Mouse (Mus musculus) CH12.LX (cell line): ENCODE results near the gene Cmc2. TPM values are rescaled to one million over a fixed set of nuclear protein-coding genes. Genes with fewer than 3 reads are reported as not detected.

ENCODE experiments used
- DNase-seq: peaks from one replicate; pipeline ENCODE4 v3.0.0-alpha.2; 2013; ENCODE audit errors: extremely low read depth
- H3K27ac ChIP-seq: 2 replicates; pipeline ENCODE4 v1.5.1; 2012; ENCODE audit warnings: low read depth, mild to moderate bottlenecking, control low read depth, moderate library complexity; ENCODE audit not compliant: insufficient read depth
- H3K27me3 ChIP-seq: replicated peaks from 2 replicates; pipeline ENCODE3; 2012; ENCODE audit warnings: inconsistent platforms
- H3K36me3 ChIP-seq, 2 experiments: replicated peaks in 1 of 2; 2 replicates each; pipeline versions ENCODE3 to v1.6.1; 2012; ENCODE audit warnings: inconsistent platforms in 1 of 2, low read length in 1 of 2, mild to moderate bottlenecking in 1 of 2, mixed read lengths in 1 of 2, moderate library complexity in 1 of 2; ENCODE audit not compliant: control insufficient read depth in 1 of 2, insufficient read depth in 1 of 2
- H3K4me1 ChIP-seq, 2 experiments: 2 replicates each; pipeline ENCODE4 v1.6.1; 2012; ENCODE audit warnings: inconsistent platforms in 1 of 2, moderate library complexity in 1 of 2; ENCODE audit not compliant: insufficient read depth in 2 of 2, control insufficient read depth in 1 of 2
- H3K4me2 ChIP-seq: 2 replicates; pipeline ENCODE4 v1.6.1; 2012; ENCODE audit warnings: low read depth, mild to moderate bottlenecking, control low read depth; ENCODE audit not compliant: poor library complexity, insufficient read depth, severe bottlenecking
- H3K4me3 ChIP-seq, 3 experiments: fragments of 150-350 bp in 1 of 3; sonication (generic) in 1 of 3; replicated peaks in 1 of 3; 2 replicates each; pipeline versions ENCODE3 to v1.5.1; 2011 to 2012; ENCODE audit warnings: low read depth in 2 of 3, low read length in 2 of 3, mild to moderate bottlenecking in 2 of 3, moderate library complexity in 2 of 3, control low read depth in 1 of 3, improper control_type of control experiment in 1 of 3, inconsistent platforms in 1 of 3, mixed read lengths in 1 of 3; ENCODE audit not compliant: poor library complexity in 1 of 3
- H3K79me2 ChIP-seq: replicated peaks from 2 replicates; pipeline ENCODE4 v1.6.1; 2012; ENCODE audit warnings: mild to moderate bottlenecking, moderate library complexity; ENCODE audit not compliant: control insufficient read depth, poor library complexity, insufficient read depth, severe bottlenecking; ENCODE audit errors: extremely low read depth
- H3K9ac ChIP-seq: 2 replicates; pipeline ENCODE4 v1.6.1; 2012; ENCODE audit warnings: low read depth, mild to moderate bottlenecking, control low read depth, moderate library complexity; ENCODE audit not compliant: insufficient read depth
- H3K9me3 ChIP-seq: replicated peaks from 2 replicates; pipeline ENCODE3; 2012; ENCODE audit warnings: low read length, inconsistent platforms, mixed read lengths
- BHLHE40 ChIP-seq: IDR thresholded peaks from 2 replicates; pipeline ENCODE4 v1.6.1; 2011; ENCODE audit warnings: mild to moderate bottlenecking, low read depth, low read length, improper control_type of control experiment
- CHD1 ChIP-seq: IDR thresholded peaks from 2 replicates; pipeline ENCODE4 v1.6.1; 2012; ENCODE audit warnings: low read depth, low read length, improper control_type of control experiment, inconsistent platforms
- E2F4 ChIP-seq: IDR thresholded peaks from 2 replicates; pipeline ENCODE4 v1.6.1; 2011; ENCODE audit warnings: low read depth, low read length, improper control_type of control experiment; ENCODE audit not compliant: insufficient replicate concordance
- ELF1 ChIP-seq: IDR thresholded peaks from 2 replicates; pipeline ENCODE4 v1.6.1; 2014; ENCODE audit warnings: low read depth, mild to moderate bottlenecking, inconsistent platforms, low read length, improper control_type of control experiment
- EP300 ChIP-seq: IDR thresholded peaks from 2 replicates; pipeline ENCODE4 v1.6.1; 2011; ENCODE audit warnings: low read length, improper control_type of control experiment
- GABPA ChIP-seq: IDR thresholded peaks from 2 replicates; pipeline ENCODE4 v1.6.1; 2012; ENCODE audit warnings: low read depth, low read length, improper control_type of control experiment, inconsistent platforms; ENCODE audit not compliant: insufficient replicate concordance
- HCFC1 ChIP-seq: IDR thresholded peaks from 2 replicates; pipeline ENCODE4 v1.6.1; 2012; ENCODE audit warnings: low read depth, mild to moderate bottlenecking, inconsistent platforms, low read length, improper control_type of control experiment
- JUN ChIP-seq: IDR thresholded peaks from 2 replicates; pipeline ENCODE4 v1.6.1; 2011; ENCODE audit warnings: low read depth, mild to moderate bottlenecking, low read length, improper control_type of control experiment, moderate library complexity; ENCODE audit not compliant: insufficient read depth
- JUND ChIP-seq: conservative IDR thresholded peaks from 2 replicates; pipeline ENCODE4 v1.6.1; 2011; ENCODE audit warnings: low read depth, low read length, improper control_type of control experiment
- KAT2A ChIP-seq: IDR thresholded peaks from 2 replicates; pipeline ENCODE4 v1.6.1; 2012; ENCODE audit warnings: low read length, improper control_type of control experiment, inconsistent platforms; ENCODE audit not compliant: insufficient replicate concordance
- MAFK ChIP-seq: IDR thresholded peaks from 2 replicates; pipeline ENCODE4 v1.6.1; 2011; ENCODE audit warnings: low read length, improper control_type of control experiment; ENCODE audit not compliant: insufficient replicate concordance
- MEF2A ChIP-seq: IDR thresholded peaks from 2 replicates; pipeline ENCODE4 v1.6.1; 2014; ENCODE audit warnings: low read depth, mild to moderate bottlenecking, inconsistent platforms, low read length, improper control_type of control experiment, borderline replicate concordance
- MXI1 ChIP-seq: IDR thresholded peaks from 2 replicates; pipeline ENCODE4 v1.6.1; 2011; ENCODE audit warnings: mild to moderate bottlenecking, low read depth, low read length, improper control_type of control experiment
- NRF1 ChIP-seq: IDR thresholded peaks from 2 replicates; pipeline ENCODE4 v1.6.1; 2014; ENCODE audit warnings: low read depth, mild to moderate bottlenecking, inconsistent platforms, low read length, improper control_type of control experiment, moderate library complexity
- POLR2AphosphoS2 ChIP-seq: IDR thresholded peaks from 2 replicates; pipeline ENCODE4 v1.6.1; 2011; ENCODE audit warnings: low read depth, low read length, improper control_type of control experiment
- SIN3A ChIP-seq: IDR thresholded peaks from 2 replicates; pipeline ENCODE4 v1.6.1; 2012; ENCODE audit warnings: low read length, improper control_type of control experiment, inconsistent platforms
- TBP ChIP-seq: conservative IDR thresholded peaks from 2 replicates; pipeline ENCODE4 v1.6.1; 2011; ENCODE audit warnings: low read depth, low read length, improper control_type of control experiment
- TCF12 ChIP-seq: IDR thresholded peaks from 2 replicates; pipeline ENCODE4 v1.6.1; 2014; ENCODE audit warnings: low read depth, mild to moderate bottlenecking, inconsistent platforms, low read length, improper control_type of control experiment
- USF1 ChIP-seq: IDR thresholded peaks from 2 replicates; pipeline ENCODE4 v1.6.1; 2014; ENCODE audit warnings: low read depth, mild to moderate bottlenecking, inconsistent platforms, low read length, improper control_type of control experiment
- ZNF384 ChIP-seq: IDR thresholded peaks from 2 replicates; pipeline ENCODE4 v1.6.1; 2012; ENCODE audit warnings: low read depth, low read length, improper control_type of control experiment, inconsistent platforms
- dilution Hi-C: fragments of 300-500 bp; cut with MboI; formaldehyde crosslinking; loops from 2 replicates; pipeline ENCODE4 v1.14.3; 2020; ENCODE audit warnings: low sequenced_read_pairs; ENCODE audit not compliant: extremely low pct_unique_long_range_greater_than_20kb, extremely low pct_ligation_motif_present
- in situ Hi-C: fragments of 300-500 bp; cut with MboI; formaldehyde crosslinking; loops from 3 replicates; pipeline ENCODE4 v1.14.3; 2019; ENCODE audit warnings: low sequenced_read_pairs, low pct_ligation_motif_present, low pct_unique_long_range_greater_than_20kb, mixed read lengths
- polyA plus RNA-seq: library from polyadenylated mRNA; unstranded; fragments of >175 nt; gene quantifications from 2 replicates; pipeline ENCODE4 v1.2.1, GENCODE M21; 2012; ENCODE audit warnings: low read depth; ENCODE audit not compliant: insufficient read length
- total RNA-seq, 2 experiments: library from RNA; depleted of rRNA; stranded (reverse); fragments of 300-350 nt in 1 of 2; fragments of >200 nt in 1 of 2; gene quantifications; 2 replicates each; pipeline ENCODE4 v1.2.3; 2012 to 2014

Cmc2 gene
- total and polyA plus RNA-seq, 3 experiments: 29.1 to 55.1 (median 39.4) TPM

GRCm38 (mm10) chr8:116952428-116952827 lies 31.2 kb upstream of the Cmc2 start:
- Histone ChIP-seq H3K4me2 (no peak overlapping the region), H3K4me1 (peaks cover 4 to 46% of the 10 kb centered on the region in 2 experiments), H3K36me3 (peaks cover 41 to 68% of the 10 kb centered on the region in 2 experiments), H3K9ac (no peak overlapping the region), H3K27ac (no peak overlapping the region), H3K4me3 (no peak overlapping the region), H3K27me3 (no peaks in the 10 kb centered on the region), H3K79me2 (peaks cover 20% of the 10 kb centered on the region), H3K9me3 (no peaks in the 10 kb centered on the region)
- dilution Hi-C loops (no loop called here), in situ Hi-C loops (no loop called here)
- DNase-seq: no peak
- no peak for TF ChIP-seq HCFC1
- no peak for TF ChIP-seq MEF2A
- no peak for TF ChIP-seq MXI1

DNA sequence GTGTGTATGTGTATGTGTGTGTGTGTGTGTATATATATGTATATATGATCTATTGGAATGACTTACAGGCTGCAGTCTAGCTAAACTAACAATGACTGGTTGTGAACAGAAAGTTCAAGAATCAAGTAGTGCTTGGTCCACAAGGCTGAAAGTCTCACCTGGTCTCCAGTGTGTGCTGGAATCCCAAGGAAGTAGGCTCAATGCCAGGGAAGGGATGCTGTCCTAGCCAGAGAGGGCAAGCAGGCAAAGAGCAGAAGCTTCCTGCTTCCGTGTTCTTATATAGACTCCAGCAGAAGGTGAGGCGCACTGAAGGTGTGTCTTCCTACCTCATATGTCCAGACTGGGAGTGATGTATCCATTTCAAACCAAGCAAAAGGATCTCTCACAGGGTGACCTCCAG lies 30.5 kb upstream of the Cmc2 start:
- Histone ChIP-seq H3K9ac (no peak overlapping the region), H3K4me1 (peaks cover 5 to 47% of the 10 kb centered on the region in 2 experiments), H3K4me2 (no peak overlapping the region), H3K79me2 (peaks cover 21% of the 10 kb centered on the region), H3K27ac (no peak overlapping the region), H3K9me3 (no peaks in the 10 kb centered on the region), H3K4me3 (no peak overlapping the region), H3K27me3 (no peaks in the 10 kb centered on the region), H3K36me3 (peaks cover 35 to 61% of the 10 kb centered on the region in 2 experiments)
- no peak for DNase-seq
- dilution Hi-C loops: no loop called here
- in situ Hi-C loops: no loop called here
- TF ChIP-seq EP300 (no peak), NRF1 (no peak), TCF12 (no peak), CHD1 (no peak), MAFK (no peak), ZNF384 (no peak), USF1 (no peak), TBP (no peak), E2F4 (no peak), JUN (no peak), ELF1 (no peak), POLR2AphosphoS2 (no peak), GABPA (no peak), JUND (no peak), SIN3A (no peak), BHLHE40 (no peak), KAT2A (no peak)
